Mouse (Mus musculus) heart, adult 11 months (tissue): Measurements from ENCODE around the gene St3gal2.
"Not testable (repeated sequence)": the region's sequence is repeated elsewhere in the genome, so short reads cannot be mapped to it uniquely, and the experiment has no call there.

Experiments used
- DNase-seq: peaks from one replicate; pipeline ENCODE4 v3.0.0; 2022

The St3gal2 gene

DNA sequence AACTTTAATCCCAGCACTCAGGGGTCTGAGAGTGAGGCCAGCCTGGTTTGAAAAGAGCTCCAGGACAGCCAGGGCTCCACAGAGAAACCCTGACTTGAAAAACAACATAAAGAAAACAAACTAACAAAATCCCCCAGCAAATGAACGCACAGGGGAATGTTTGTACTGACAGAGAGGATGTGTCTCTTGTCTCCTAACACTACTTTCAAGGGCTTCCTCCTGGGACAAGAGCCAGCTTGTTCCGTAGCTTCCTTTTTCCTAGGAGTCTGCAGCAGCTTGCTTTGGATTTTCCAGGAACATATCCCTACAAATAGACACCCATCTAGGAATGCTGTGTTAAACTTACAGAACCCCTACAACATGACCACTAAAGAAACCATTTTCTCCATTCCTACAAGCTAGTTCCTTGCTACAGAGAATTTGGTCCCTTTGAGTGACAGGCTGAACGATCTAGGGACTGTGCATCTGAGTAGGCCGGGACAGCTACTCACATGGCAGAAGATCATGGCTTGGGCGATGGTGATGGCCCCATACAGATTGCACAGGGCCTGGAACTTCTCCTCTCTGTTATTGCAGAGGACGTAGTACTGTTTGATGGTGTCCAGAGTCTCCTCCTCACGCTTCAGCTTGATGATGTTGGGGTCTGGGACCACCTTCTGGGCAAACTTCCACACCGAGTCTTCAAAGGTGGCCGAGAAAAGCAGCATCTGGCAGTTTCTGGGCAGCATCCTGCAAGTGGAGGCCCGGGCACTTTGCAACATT lies 90.7 kb downstream of the St3gal2 start:
- DNase-seq: not testable (repeated sequence)
